Mouse (Mus musculus) bone marrow, adult 2 months (tissue): Measurements from ENCODE around the gene Igfbp6.

ENCODE experiments used
- CTCF ChIP-seq: fragments of 200-500 bp; IDR thresholded peaks from 2 replicates; pipeline ENCODE4 v1.5.1; 2011; ENCODE audit warnings: low read length, control low read depth; ENCODE audit not compliant: control insufficient read depth, insufficient read depth
- POLR2A ChIP-seq: fragments of 200-500 bp; IDR thresholded peaks from 2 replicates; pipeline ENCODE4 v1.6.1; 2011; ENCODE audit warnings: low read depth, mild to moderate bottlenecking, control low read depth, low read length, borderline replicate concordance; ENCODE audit not compliant: control insufficient read depth

GRCm38 (mm10) chr15:102100996-102101671 lies 43.0 kb upstream of the Igfbp6 start:
- no peak for TF ChIP-seq CTCF
- no peak for TF ChIP-seq POLR2A
